Comparison of ENCODE assay signal across 8 mouse cellular contexts in genomic region chr5:140501982-140502836, GRCm38 (mm10). TPM values are rescaled to one million over a fixed set of nuclear protein-coding genes. Genes with fewer than 3 reads are reported as not detected.
DNase-seq lines count a peak whose midpoint lies in the region; ATAC-seq and TF ChIP-seq lines count a peak whose summit lies in the region.

No protein-coding gene starts in this region.

- no peaks in the 10 kb centered on the region for H3K27me3 ChIP-seq in spleen, adult 2 months (ENCODE audit: control insufficient read depth, insufficient read depth, low read length)
- no peaks in the 10 kb centered on the region for H3K27me3 ChIP-seq in limb, embryonic 11.5 days (ENCODE audit: control insufficient read depth, insufficient read depth, low read length)

- ATAC-seq in limb, embryonic 11.5 days (ENCODE audit: insufficient number of reproducible peaks, low FRiP score, low TSS enrichment, low read depth), result no peak
- no peak for ATAC-seq in erythroid progenitor cell, adult 5-6 weeks (replicated peaks; ENCODE audit: low FRiP score, poor library complexity, severe bottlenecking)

- no peak for TF ChIP-seq POLR2A in spleen, adult 2 months (IDR thresholded peaks at IDR 0.05; ENCODE audit: low read depth, low read length)
- TF ChIP-seq POLR2A in embryonic fibroblast, embryonic 13.5 days (IDR thresholded peaks at IDR 0.05; ENCODE audit: low read depth, low read length), result no peak; the same call in 1 of the 2 replicates

- peaks cover 19% of the 10 kb centered on the region; the same call in 1 of the 2 replicates for H3K4me1 ChIP-seq in spleen, adult 2 months (ENCODE audit: control insufficient read depth, insufficient read depth, insufficient read length)
- peaks cover 17% of the 10 kb centered on the region for H3K4me1 ChIP-seq in embryonic fibroblast, embryonic 13.5 days (ENCODE audit: control insufficient read depth, insufficient read depth, low read length)
- peaks cover 17% of the 10 kb centered on the region for H3K4me1 ChIP-seq in limb, embryonic 11.5 days (ENCODE audit: control insufficient read depth, insufficient read depth, low read length)

- H3K4me3 ChIP-seq in spleen, adult 2 months (ENCODE audit: extremely low read depth, insufficient read depth, insufficient read length), result peak overlapping the region; percentile 31; the same call in 1 of the 2 replicates
- H3K4me3 ChIP-seq in embryonic fibroblast, embryonic 13.5 days (ENCODE audit: insufficient read depth, low read length), result no peak overlapping the region
- H3K4me3 ChIP-seq in limb, embryonic 11.5 days (ENCODE audit: low read depth, low read length), result peak overlapping the region; percentile 14; the same call in 1 of the 2 replicates
- no peak overlapping the region for H3K4me3 ChIP-seq in left cerebral cortex, adult 2 months

- no peaks in the 10 kb centered on the region for H3K9me3 ChIP-seq in limb, embryonic 11.5 days (ENCODE audit: control insufficient read depth, low read length)

- 15% methylated on average over 14 of the region's 14 CpGs for WGBS in spleen, adult 2 months
- WGBS in limb, embryonic 11.5 days, result 20% methylated on average over 14 of the region's 14 CpGs

- H3K36me3 ChIP-seq in spleen, adult 2 months (ENCODE audit: control insufficient read depth, insufficient read depth, low read length), result no peaks in the 10 kb centered on the region
- H3K36me3 ChIP-seq in limb, embryonic 11.5 days (ENCODE audit: control insufficient read depth, insufficient read depth, low read length), result no peaks in the 10 kb centered on the region

- H3K4me2 ChIP-seq in limb, embryonic 11.5 days (ENCODE audit: low read depth, severe bottlenecking), result peak overlapping the region; percentile 52

- TF ChIP-seq CTCF in spleen, adult 2 months (IDR thresholded peaks at IDR 0.05; ENCODE audit: extremely low read depth, insufficient read depth, insufficient read length, insufficient replicate concordance), result no peak
- no peak for TF ChIP-seq CTCF in embryonic fibroblast, embryonic 13.5 days (IDR thresholded peaks at IDR 0.05; ENCODE audit: borderline replicate concordance, insufficient read depth, low read length)
- no peak for TF ChIP-seq CTCF in left cerebral cortex, adult 2 months (IDR thresholded peaks at IDR 0.05)

- intact Hi-C loops in left cerebral cortex, adult 2 months (cut with DNase I), result no loop called here

- peak overlapping the region; percentile 59 for H3K27ac ChIP-seq in spleen, adult 2 months (ENCODE audit: insufficient read depth, low read length)
- peak overlapping the region; percentile 88 for H3K27ac ChIP-seq in embryonic fibroblast, embryonic 13.5 days (ENCODE audit: insufficient read depth, low read length)
- H3K27ac ChIP-seq in limb, embryonic 11.5 days (replicated peaks; ENCODE audit: low read depth, low read length), result 0 out of 2 replicates have a peak overlapping the region, but pooled peaks have one; percentile 30
- no peak overlapping the region for H3K27ac ChIP-seq in left cerebral cortex, adult 2 months

- peak in 1 of 2 experiments; percentile 51 for DNase-seq in spleen, adult 2 months (ENCODE audit: low read depth in 1 of 2, low spot score in 2 of 2)
- no peak for DNase-seq in spleen, postnatal 14 days (ENCODE audit: low spot score in 2 of 2)
- DNase-seq in limb, embryonic 11.5 days (ENCODE audit: low spot score), result peak; percentile 56
- DNase-seq in neural tube, embryonic 10.5 days (ENCODE audit: extremely low spot score, low spot score), result peak; percentile 48
- DNase-seq in left cerebral cortex, adult 2 months (ENCODE audit: extremely low spot score in 1 of 2, low spot score in 2 of 2), result no peak
- no peak for DNase-seq in frontal cortex, postnatal 10 days (ENCODE audit: low spot score in 2 of 2)

- H3K9ac ChIP-seq in limb, embryonic 11.5 days (ENCODE audit: low read length), result peak overlapping the region; percentile 55

RNA-seq across cellular contexts. Expression of gene Chst12, which starts 3.1 kb away (rescaled TPM):
- polyA plus RNA-seq in spleen, adult 2 months (2012; rRNA removed), result 28.0 and 31.6 TPM in 2 replicates
- 31.6 and 66.5 TPM in 2 replicates for polyA plus RNA-seq in embryonic fibroblast, embryonic 13.5 days (2011; ENCODE audit: insufficient read length, low read depth, missing spikeins)
- 11.9 and 16.6 TPM in 2 replicates for polyA plus RNA-seq in limb, embryonic 11.5 days (2014; fragmentation: Nextera tagmentation; extraction: Ambion mirVana)
- 9.2 and 12.3 TPM in 2 replicates for total RNA-seq in erythroid progenitor cell, adult 5-6 weeks (2015; ENCODE audit: low replicate concordance)
- 11.4 and 11.7 TPM in 2 replicates for total RNA-seq in erythroid progenitor cell, adult 5-6 weeks (2017; ENCODE audit: low replicate concordance)
- total RNA-seq in left cerebral cortex, adult 2 months (2021), result 10 to 100 TPM; 16.2 to 17.5 TPM

RNA-seq across cellular contexts. Expression of gene Gm4869, which starts 56.8 kb away (rescaled TPM):
- 0.07 and 0.12 TPM in 2 replicates for polyA plus RNA-seq in spleen, adult 2 months (2012; rRNA removed)
- not detected in 2 replicates for polyA plus RNA-seq in embryonic fibroblast, embryonic 13.5 days (2011; ENCODE audit: insufficient read length, low read depth, missing spikeins)
- not detected in 2 replicates for polyA plus RNA-seq in limb, embryonic 11.5 days (2014; fragmentation: Nextera tagmentation; extraction: Ambion mirVana)
- total RNA-seq in erythroid progenitor cell, adult 5-6 weeks (2015; ENCODE audit: low replicate concordance), result not detected in 2 replicates
- total RNA-seq in erythroid progenitor cell, adult 5-6 weeks (2017; ENCODE audit: low replicate concordance), result not detected in 2 replicates
- total RNA-seq in left cerebral cortex, adult 2 months (2021), result not detected

Comparison
In these comparisons a context has a peak if more than half of its experiments do, and no peak if none do; other contexts are left out.
1. DNase-seq: peak in limb, embryonic 11.5 days (single experiment) and neural tube, embryonic 10.5 days (single experiment); none in spleen, postnatal 14 days (0 of 2), left cerebral cortex, adult 2 months (0 of 2) and frontal cortex, postnatal 10 days (0 of 2).
2. H3K4me3 ChIP-seq: peak in spleen, adult 2 months (single experiment) and limb, embryonic 11.5 days (single experiment); none in embryonic fibroblast, embryonic 13.5 days (single experiment) and left cerebral cortex, adult 2 months (single experiment).